Mouse (Mus musculus) frontal cortex, adult (tissue): Measurements from ENCODE around the gene Galnt4.

Source experiments
- ATAC-seq: cut with Nextera tagmentation; 2 replicates; pipeline ENCODE4 v1.9.2; 2017; ENCODE audit warnings: mild to moderate bottlenecking, moderate library complexity, mixed read lengths; ENCODE audit not compliant: low TSS enrichment

Galnt4 gene

DNA sequence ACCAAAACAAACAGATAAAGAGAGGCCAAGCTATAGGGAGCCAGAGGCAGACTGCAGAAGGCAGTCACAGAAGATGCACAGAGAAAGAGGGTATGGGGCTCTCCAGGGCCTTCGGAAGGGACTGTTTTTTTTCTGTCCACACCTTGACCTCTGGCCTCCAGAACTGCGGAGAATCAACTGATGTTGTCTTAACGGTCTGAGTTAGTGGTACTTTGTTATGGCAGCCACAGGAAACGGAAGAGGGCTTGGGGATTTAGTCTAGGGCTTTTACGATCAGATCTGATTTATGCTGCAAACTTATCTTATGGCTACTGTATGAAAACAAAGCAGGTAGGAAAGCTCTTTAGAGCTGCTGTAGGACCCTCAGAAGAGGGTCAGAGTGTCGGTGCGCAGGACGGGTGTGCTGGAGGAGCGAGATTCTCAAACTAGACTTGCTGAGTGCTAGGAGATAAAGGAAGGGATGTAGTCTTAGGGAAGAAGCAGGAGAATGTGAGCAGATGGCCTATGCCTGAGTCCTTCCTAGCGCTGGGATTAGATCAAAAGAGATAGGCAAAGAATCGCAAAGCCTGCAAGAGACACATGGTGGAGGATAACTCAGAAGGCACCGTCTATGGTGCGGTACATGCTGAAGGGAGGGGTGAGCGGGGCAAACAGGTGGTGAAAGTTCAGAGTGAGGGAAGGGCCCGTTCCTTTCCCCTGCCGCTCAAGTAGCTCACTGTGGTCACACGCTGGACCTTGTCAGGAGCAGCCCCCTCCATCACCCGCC lies 7.7 kb downstream of the Galnt4 start:
- ATAC-seq = peak; percentile 91

DNA sequence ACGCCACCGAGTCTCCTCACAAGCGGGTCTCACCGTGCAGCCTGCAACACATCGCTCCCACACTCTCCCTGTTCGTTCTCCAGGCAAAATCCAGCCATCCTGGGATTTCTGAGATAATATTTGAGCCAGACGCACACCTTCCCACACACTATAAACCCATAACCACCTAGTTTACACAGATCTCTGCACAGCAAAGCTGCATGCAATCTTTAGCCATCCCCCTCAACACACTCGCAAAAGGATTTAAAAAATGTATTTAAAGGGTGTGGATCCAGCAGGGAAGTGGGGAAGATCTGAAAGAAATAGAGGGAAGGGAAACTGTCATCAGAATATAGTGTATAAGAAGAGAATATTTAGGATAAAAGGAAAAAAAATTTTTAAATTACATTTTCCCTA lies 8.3 kb downstream of the Galnt4 start:
- peak; percentile 67 for ATAC-seq

DNA sequence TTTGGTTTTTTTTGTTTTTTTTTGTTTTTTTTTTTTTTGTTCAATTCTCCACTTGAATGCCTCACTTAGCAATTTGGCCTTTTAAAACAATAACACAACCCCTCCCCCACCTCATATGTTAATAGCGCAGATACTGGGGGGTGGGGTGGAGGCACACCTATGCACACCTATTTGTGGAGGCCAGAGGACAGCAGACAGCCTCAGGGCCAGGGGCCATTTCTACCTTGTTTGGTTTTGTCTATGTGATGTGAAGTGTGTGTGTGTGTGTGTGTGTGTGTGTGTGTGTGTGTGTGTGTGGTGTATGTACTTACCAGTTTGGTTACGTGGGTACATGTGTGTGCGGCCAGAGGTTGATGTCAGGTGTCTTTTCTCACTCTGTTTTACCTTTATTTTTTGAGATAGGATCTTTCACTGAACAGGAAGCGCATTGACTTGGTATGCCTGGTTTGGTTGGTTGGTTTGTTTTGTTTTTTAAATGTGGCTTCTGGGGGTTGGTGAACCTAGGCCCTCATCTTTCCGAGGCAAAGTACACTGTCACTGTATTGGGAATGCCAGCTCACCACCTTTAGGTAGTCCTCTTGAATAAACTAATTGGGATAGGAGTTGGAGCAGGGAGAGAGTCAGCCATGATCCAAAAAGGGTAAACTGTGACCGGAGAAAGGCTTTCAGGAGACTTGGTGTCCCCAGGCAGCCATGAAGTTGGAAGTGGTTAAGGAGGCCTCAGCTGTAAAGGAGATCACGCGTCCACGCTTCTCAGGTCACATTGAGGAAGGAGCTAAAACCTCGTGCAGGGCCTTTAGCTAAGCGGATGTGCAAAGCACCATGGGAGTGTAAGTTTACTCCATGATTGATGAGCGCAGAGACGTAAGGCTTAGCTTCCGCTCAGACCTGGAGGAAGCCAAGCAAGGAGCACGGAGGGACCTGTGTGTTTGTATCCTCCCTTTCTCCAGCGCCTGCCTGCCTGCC lies 9.0 kb downstream of the Galnt4 start:
- ATAC-seq = no peak

DNA sequence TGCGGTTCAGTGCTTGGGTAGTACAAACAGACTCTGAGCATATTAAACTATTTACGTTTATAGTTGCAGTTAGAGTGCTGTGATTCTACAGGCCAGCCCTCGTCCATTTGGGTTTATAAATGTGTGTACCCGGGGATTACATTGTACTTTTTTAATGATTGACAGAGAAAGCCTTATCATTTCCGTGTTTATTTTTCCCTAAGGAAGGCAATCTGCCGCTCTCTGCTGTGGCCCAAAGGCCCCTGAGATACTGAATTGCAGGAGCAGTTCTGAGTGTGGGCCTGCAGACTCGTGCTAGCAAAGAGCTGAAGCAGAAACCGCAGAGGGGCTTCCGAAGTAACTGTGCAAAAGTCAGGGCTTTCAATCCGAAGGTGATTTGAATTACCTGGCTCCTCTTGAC lies 9.9 kb downstream of the Galnt4 start:
- no peak for ATAC-seq

DNA sequence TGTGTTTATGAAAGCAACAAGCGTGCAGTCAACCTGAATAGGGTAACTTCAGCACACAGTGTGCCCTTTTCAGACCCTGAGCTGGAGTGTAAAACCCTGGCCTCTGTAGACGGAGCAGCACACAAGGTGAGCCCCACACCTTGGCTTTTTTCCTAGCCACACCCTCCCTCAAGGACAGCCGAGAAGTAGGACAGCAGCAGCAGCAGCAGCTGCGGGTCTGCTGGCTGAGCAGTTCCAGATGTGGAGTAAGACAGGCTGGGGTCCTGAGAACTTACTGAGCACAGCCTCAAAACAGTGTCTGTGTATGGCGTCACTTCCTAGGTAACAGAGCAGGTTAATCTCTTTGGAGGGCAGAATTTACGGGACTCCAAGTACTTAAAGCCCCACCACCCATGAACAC lies 10.7 kb downstream of the Galnt4 start:
- ATAC-seq = no peak

DNA sequence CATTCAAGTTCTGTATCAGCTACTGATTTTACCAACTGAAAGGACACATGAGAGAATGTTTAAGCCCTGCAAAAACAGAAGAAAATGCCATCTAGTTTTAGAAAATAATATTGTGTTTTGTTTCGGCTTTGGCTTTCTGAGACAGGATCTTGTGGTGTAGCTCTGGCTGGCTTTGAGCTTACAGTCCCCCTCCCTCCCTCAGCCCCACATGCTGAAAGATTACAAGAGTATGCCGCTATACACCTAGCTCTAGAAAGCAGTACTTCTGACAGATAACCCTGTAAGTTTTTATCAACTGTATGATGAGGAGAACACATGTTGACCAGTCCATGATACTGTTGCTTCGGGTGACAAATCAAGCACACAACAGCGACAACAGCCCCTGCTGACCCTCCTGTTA lies 11.5 kb downstream of the Galnt4 start:
- no peak for ATAC-seq

DNA sequence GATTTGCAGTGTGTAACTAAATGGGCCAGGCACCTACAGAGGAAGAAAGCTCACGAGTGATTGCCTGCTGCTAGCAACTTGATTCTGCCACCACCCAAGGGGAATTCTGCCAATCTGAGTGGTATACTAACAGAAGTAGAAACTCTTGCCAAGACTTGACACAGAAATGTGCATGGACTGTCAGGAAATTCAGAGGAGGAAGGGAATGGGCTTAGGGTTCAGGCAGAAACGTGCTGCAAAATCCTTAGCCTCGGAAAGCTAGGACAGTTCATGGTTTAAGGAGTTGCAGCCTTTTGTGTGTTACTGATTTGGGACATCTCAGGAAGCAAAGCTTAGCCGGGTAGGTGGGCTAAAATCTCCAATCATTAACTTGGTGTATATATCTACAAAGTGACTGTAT lies 18.3 kb downstream of the Galnt4 start, which contains the start of gene Phxr2:
Gene Phxr2, minus strand, starts transcription at position 101 of the 400 bp plus-strand sequence.
- no peak for ATAC-seq

DNA sequence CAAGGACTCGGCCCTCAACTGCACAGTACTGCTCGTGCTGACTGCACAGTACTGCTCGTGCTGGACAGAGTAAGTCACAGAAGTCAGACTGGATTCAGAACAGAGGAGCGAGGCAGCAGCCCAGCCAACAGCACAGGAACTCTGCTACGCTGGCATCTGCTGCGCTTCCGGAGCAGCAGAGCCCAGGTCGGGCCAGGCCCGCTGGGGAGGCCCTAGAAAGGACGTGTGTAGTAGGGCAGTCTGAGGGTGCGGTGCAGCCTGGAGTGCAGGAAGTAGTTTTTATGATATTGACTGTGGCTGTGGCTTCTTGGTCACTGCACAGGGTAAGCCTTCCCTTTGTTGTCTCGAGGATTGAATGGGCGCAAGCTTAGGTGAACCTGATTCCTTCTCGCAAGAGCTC lies 19.0 kb downstream of the Galnt4 start:
- ATAC-seq = no peak

DNA sequence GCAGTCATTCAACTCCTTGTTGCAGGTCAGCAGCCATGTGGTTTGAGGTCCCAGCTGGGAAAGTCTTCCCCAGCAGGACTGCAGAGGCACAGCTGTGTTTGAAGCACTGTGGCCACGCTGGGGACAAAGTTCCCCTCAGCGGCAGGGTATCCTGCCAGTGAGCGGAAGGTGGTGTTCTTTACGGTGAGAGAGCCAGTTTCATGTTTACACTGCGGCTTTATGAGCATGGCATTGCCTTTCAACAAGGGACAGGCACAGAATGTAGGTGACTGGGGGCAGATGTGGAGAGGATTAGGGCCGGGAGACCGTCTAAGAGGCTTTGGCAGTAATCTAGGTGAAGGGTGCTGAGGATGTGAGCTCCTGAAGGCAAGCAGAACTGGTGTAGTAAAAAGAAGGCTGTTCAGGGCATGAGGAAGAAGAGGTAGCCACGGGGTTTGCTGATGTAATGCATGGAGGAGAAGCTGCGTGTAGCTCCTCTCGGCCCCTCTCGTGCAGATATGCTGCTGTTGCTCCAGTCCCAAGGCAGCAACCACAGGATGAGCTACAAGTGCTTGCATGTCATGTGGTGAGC lies 19.8 kb downstream of the Galnt4 start:
- no peak for ATAC-seq

DNA sequence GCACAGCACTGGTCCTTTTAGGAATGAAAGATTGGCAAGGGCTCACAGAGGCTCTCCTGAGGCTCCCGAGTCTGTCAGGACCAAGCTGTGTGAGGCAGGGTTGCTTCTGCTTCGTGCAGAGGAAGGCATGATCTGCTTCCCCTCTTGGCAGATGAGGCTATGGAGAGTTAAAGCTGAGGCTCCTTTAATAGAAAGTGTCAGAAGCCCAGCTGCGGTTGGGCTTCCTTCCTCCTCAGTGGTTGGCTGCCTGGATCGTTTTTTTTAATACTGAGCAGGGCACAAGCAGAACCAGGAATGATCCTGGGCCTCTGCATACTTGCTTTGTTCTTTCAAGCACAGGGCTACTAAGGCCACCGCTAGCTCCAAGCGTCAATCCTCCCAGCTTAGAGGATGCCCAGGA lies 22.7 kb downstream of the Galnt4 start:
- peak; percentile 50 for ATAC-seq

DNA sequence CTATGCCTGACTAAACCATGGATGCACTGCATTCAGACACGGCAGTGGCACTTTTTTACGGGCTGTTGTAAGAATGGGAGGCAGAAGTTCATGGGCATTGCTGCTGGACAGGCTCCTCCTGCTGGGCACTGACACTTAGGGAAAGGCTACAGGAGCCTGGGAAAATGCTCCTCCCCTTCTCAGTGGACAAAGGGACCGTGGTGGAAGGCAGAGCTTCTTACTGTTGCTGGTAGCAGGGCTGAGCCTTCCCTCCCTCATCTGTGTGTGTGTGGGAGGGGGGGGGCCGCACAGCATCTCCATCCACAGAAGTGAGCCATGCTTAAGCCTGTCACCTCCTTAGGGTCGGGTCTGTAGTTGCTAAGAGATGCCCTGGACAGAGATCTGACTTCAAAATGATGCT lies 23.3 kb downstream of the Galnt4 start:
- peak; percentile 49 for ATAC-seq

DNA sequence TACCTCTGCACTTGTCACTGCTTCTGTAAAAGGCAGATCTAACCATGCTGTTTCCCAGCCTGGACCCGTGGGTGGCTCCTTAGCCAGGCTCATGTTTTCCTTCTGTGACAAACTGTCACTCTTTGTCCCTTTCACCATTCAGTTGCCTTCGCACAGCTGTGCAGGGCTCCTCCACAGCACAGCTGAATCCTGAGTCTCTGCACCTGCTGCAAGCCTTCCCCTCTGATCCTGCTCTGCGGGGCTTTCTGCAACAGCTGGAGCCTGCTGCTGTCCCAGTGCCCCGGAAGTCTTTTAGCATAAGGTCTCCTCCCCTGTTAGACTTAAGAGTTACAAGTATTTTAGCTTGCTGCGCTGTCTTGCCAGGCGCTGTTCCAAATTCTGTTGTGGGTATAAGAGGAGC lies 24.2 kb downstream of the Galnt4 start:
- ATAC-seq = peak; percentile 66

DNA sequence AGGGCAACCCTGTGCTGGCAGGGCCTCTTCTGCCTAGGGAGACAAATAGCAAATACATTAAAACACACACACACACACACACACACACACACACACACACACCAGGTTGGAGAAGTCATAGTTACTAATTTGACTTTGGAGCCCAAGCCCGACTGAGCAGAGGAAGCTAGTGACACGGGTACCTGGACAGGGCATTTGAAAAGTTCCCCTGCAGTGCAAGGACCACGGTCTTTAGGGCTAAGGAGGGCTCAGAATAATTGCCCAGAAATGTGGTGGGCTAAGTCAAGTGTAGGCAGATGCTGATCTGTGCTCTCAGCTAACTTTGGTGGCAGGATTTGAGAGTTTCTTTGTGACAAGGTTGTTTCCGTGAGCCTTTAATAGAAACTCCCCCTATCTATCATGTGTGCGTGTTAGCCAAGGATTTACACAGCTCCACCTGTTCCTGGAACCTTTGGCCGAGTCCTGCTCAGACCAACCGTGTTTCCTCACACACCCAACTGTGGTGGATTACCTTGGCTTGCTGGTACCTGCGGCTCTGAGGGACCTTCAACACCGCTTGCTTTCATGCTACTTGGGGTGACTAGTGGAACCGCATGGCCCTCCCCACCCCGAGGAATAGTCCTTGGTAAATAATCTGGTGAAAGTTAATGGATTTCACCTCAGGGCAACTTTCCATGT lies 24.8 kb downstream of the Galnt4 start:
- ATAC-seq = no peak

DNA sequence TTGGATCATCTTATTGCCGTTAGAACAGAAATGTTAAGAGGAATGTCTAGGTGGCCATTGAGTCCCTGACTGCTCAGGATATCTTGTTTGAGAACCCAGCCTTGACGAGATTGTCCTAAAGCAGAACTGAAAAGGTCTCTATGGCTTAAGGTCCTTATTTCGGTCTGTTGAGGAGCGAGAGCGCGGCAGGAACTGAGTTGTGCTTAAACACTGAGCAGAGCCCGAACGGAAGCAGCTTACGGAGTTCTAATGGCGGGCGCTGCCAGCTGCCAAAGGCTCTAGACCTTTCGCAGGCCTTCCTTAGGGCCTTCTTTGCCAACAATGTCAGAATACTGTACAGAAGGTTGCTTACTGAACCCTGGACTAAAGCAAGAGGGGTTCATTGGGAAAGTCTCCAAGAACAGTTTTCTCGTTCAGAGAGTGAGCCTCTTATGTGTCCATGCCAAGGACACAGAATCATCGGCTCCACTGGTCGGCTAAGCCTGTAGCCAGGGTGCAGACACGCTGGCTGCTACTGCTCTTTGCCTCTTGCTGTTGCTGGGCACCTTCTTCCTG lies 25.4 kb downstream of the Galnt4 start:
- no peak for ATAC-seq

DNA sequence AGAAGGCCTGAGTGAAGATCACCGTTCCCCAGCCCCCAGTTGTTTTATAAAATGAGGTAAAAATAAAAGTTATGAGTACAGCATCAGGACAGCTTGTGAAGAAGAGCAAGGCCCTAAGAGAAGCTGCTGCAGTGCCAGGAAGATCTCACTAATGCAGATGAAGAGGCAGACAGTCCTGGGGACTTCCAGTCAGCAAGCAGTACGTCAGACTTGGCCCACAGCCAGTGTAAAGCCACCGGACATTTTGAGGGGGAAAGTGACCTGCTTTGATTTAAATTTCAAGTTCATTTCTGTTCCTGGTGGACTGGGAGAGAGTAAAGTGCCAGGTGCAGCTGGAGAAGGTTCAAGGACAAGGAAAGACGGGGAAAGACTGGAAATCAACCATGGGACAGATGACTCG lies 28.4 kb downstream of the Galnt4 start:
- no peak for ATAC-seq

DNA sequence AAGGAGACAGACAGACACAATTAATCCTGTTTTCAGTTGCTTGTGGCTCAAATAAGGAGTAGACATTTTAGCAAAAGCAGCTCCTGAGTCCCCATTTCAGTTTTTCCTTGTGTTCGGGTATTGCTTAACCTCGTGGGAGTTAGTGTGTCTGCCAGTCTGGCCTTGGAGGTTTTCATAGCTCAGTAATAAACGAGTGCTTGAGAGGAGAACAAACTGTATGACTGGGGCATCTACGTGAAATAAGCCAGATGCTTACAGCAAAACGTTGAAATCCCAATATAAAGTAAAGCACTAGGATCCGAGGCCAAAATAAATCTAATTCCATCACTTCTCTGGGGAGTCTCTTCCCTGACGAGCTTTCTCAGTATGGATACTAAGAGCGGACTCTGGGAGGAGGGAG lies 37.7 kb downstream of the Galnt4 start:
- no peak for ATAC-seq

DNA sequence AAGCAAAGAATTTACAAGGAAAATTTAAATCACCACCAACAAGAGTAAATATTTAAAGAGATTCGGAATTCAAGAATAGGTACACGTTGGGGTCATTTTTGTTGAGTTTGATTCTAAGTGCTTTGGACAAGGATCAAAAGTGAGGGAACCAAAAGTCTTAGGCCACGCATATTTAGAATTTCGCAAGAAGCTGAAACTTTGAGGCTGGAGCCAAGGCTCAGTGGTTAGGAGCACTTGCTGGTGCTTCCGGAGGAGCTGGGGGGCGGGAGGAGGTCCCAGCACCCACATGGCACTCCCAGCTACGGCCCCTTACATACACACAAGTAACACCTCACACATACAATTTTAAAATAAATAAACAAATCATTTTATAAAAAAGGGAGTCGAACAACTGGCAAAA lies 38.6 kb downstream of the Galnt4 start:
- ATAC-seq = no peak

DNA sequence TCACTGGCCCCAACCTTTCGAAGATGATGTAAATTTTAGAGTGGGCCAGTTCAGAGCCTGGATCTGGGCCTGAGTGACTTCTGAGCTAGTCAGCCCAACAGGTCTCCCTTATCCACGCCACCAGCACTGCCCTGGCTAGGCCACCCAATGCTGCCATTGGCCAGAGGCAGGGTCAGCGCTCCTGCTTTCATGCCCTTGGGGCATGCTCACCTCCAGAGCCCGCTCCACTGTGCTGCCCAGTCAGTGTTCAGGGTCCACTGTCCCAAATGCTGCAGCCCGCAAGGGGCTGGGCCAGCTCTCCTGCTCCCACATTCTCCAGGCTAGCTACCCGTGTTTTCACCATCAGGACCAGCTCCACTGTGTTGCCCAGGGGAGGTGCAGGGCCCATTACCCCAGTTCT lies 42.1 kb downstream of the Galnt4 start:
- ATAC-seq = no peak

DNA sequence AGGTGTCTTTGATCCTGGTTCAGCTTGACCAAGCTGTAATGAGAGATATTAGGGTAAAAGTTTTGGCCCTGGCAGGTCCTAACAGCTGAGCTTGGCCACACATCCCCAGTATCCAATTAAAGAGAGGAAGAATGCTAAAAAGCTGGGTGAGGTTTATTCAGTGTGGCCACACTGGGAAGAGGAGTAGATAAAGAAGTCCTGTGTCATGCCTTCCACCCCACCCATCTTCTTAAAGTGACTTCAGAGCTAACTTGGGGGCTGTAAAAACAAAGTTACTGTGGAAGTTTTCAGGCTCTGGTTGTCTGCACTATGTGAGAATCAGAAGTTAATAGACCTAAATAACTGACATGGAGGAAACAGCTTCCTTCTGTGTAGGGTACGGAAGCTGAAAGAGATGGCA lies 43.6 kb downstream of the Galnt4 start:
- no peak for ATAC-seq

DNA sequence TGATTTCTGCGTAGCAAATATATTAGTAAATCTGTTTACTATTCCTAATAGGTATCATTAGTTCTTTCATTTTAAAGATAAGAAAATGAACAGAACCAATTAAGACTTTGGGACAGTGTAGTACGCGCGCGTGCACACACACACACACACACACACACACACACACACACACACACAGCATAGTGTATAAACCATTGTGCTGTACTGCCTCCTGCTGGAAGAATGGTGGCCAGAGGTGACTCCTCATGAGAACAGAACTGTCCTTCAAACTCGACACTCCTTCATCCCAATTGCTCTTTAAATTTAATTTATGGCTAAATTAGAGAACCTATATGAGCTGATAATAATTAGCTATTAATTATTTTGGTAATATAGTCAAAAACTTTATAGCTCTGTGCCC lies 44.1 kb downstream of the Galnt4 start:
- ATAC-seq = no peak

DNA sequence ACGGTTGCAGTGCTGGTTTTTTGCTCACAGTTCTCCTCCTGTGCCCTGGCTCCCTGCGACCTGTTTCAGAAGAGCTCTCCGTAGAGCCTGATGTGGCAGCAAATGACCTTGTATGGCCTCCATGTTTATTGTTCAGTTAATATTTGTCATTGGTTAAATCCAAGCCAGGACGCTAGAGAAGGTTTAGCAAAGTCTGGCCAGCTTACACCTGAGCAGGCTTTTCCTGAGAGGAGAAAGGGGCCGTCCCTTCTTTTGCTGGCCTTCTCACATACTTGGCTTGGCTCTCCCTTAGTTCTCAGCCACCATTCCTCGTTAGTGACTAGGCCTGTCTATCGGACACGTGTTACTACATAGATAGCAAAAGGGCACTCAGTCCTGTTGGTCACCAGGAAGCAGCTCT lies 46.7 kb downstream of the Galnt4 start:
- no peak for ATAC-seq

DNA sequence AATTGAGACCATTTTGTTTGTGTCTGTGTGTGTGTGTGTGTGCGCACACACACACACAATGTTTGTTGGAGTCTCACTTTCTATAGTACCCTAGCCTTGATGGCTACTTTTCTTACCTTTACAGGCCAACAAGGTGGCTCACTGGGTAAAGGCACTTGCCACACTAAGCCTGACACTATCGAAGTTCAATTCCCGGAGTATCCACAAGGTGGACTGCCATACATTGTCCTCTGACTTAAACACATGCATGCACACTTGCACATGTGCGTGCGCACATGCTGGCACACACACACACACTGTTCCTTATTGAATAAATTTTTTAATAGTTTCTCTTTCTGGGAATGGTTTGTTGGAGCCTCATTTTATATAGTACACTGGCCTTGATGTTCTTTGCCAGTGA lies 48.8 kb downstream of the Galnt4 start:
- no peak for ATAC-seq
